Mouse (Mus musculus) forebrain, embryonic 12.5 days (tissue): ENCODE results near the gene Fbxw4. TPM values are rescaled to one million over a fixed set of nuclear protein-coding genes. Genes with fewer than 3 reads are reported as not detected.

Experiments
- ATAC-seq: fragments of 200-750 bp; cut with Nextera tagmentation; 2 replicates; pipeline ENCODE4 v1.8.0; 2017; ENCODE audit warnings: moderate TSS enrichment; ENCODE audit not compliant: low FRiP score
- H3K27ac ChIP-seq: fragments of 300-500 bp; sonication (generic); 2 replicates; pipeline ENCODE4 v1.5.1; 2016; ENCODE audit warnings: mild to moderate bottlenecking
- H3K27me3 ChIP-seq: fragments of 300-500 bp; sonication (generic); 2 replicates; pipeline ENCODE4 v1.6.1; 2016; ENCODE audit warnings: mild to moderate bottlenecking
- H3K36me3 ChIP-seq: fragments of 300-500 bp; sonication (generic); replicated peaks from 2 replicates; pipeline ENCODE4 v1.6.1; 2016; ENCODE audit warnings: mild to moderate bottlenecking
- H3K4me1 ChIP-seq: fragments of 300-500 bp; sonication (generic); 2 replicates; pipeline ENCODE4 v1.6.1; 2016
- H3K4me2 ChIP-seq: fragments of 300-500 bp; sonication (generic); 2 replicates; pipeline ENCODE4 v1.6.1; 2016; ENCODE audit warnings: mild to moderate bottlenecking, moderate library complexity
- H3K4me3 ChIP-seq: fragments of 300-500 bp; sonication (generic); replicated peaks from 2 replicates; pipeline ENCODE4 v1.5.1; 2016; ENCODE audit warnings: mild to moderate bottlenecking
- H3K9ac ChIP-seq: fragments of 300-500 bp; sonication (generic); 2 replicates; pipeline ENCODE4 v1.6.1; 2016; ENCODE audit warnings: mild to moderate bottlenecking
- H3K9me3 ChIP-seq: fragments of 300-500 bp; sonication (generic); 2 replicates; pipeline ENCODE4 v1.6.1; 2016
- WGBS: fragments of 180-500 bp; shearing (Covaris S2); methylation state at CpG from one replicate; pipeline ENCODE4 v1.1.7; 2016; 5-methylcytosine and 5-hydroxymethylcytosine counted together
- polyA plus RNA-seq: library from polyadenylated mRNA; unstranded; fragments of >200 nt; fragmentation: Nextera tagmentation; extraction: Ambion mirVana; gene quantifications from 2 replicates; pipeline ENCODE4 v1.2.1, GENCODE M21; 2016

Fbxw4 gene
- polyA plus RNA-seq, 1 experiment from 2014 or later = 4.6 TPM

GRCm38 (mm10) chr19:45622144-45622543, 38.0 kb downstream of the Fbxw4 start:
- ATAC-seq = no peak
- Histone ChIP-seq H3K36me3 (no peaks in the 10 kb centered on the region; the same call in 1 of the 2 replicates), H3K4me2 (no peak overlapping the region), H3K27me3 (peaks cover 67% of the 10 kb centered on the region), H3K9ac (no peak overlapping the region), H3K4me3 (no peak overlapping the region), H3K4me1 (peaks cover 12% of the 10 kb centered on the region), H3K27ac (no peak overlapping the region), H3K9me3 (no peaks in the 10 kb centered on the region)
- 36% methylated on average over 5 of the region's 5 CpGs for WGBS

- no peak overlapping the region for H3K4me2 ChIP-seq
- H3K4me1 ChIP-seq = peaks cover 23% of the 10 kb centered on the region
- no peak for ATAC-seq
- H3K36me3 ChIP-seq = no peaks in the 10 kb centered on the region; the same call in 1 of the 2 replicates
- no peak overlapping the region for H3K27ac ChIP-seq
- WGBS = 64% methylated on average over 7 of the region's 7 CpGs
- no peak overlapping the region for H3K9ac ChIP-seq
- H3K27me3 ChIP-seq = peaks cover 69% of the 10 kb centered on the region
- no peak overlapping the region for H3K4me3 ChIP-seq
- no peaks in the 10 kb centered on the region for H3K9me3 ChIP-seq
Measured at GRCm38 (mm10) chr19:45621061-45621460, 39.1 kb downstream of the Fbxw4 start.

- Histone ChIP-seq H3K9me3 (no peaks in the 10 kb centered on the region), H3K36me3 (no peaks in the 10 kb centered on the region; the same call in 1 of the 2 replicates), H3K4me1 (peaks cover 34% of the 10 kb centered on the region), H3K9ac (no peak overlapping the region), H3K4me2 (no peak overlapping the region), H3K27ac (no peak overlapping the region), H3K4me3 (no peak overlapping the region), H3K27me3 (peaks cover 75% of the 10 kb centered on the region)
- no peak for ATAC-seq
- 80% methylated on average over 14 of the region's 14 CpGs for WGBS
Measured at GRCm38 (mm10) chr19:45619744-45620501, 40.2 kb downstream of the Fbxw4 start.

GRCm38 (mm10) chr19:45618184-45618583, 41.9 kb downstream of the Fbxw4 start:
- no peak for ATAC-seq
- Histone ChIP-seq H3K4me3 (no peak overlapping the region), H3K4me1 (peaks cover 40% of the 10 kb centered on the region), H3K9me3 (no peaks in the 10 kb centered on the region), H3K27ac (no peak overlapping the region), H3K9ac (no peak overlapping the region), H3K36me3 (no peaks in the 10 kb centered on the region), H3K4me2 (no peak overlapping the region), H3K27me3 (peaks cover 82% of the 10 kb centered on the region)
- 93% methylated on average over 6 of the region's 6 CpGs for WGBS

GRCm38 (mm10) chr19:45616735-45617134, 43.4 kb downstream of the Fbxw4 start:
- ATAC-seq = no peak
- Histone ChIP-seq H3K27me3 (peaks cover 85% of the 10 kb centered on the region), H3K4me1 (peaks cover 33% of the 10 kb centered on the region), H3K9me3 (no peaks in the 10 kb centered on the region), H3K4me3 (no peak overlapping the region), H3K27ac (no peak overlapping the region), H3K4me2 (no peak overlapping the region; the same call in 1 of the 2 replicates), H3K36me3 (no peaks in the 10 kb centered on the region), H3K9ac (no peak overlapping the region)
- 5% methylated on average over 7 of the region's 7 CpGs for WGBS

GRCm38 (mm10) chr19:45616214-45616518, 43.9 kb downstream of the Fbxw4 start:
- Histone ChIP-seq H3K4me3 (no peak overlapping the region), H3K4me2 (no peak overlapping the region; the same call in 1 of the 2 replicates), H3K36me3 (no peaks in the 10 kb centered on the region), H3K27ac (peak overlapping the region; percentile 11; the same call in 1 of the 2 replicates), H3K9ac (no peak overlapping the region), H3K4me1 (peaks cover 33% of the 10 kb centered on the region), H3K27me3 (peaks cover 85% of the 10 kb centered on the region), H3K9me3 (no peaks in the 10 kb centered on the region)
- ATAC-seq = peak; percentile 63; the same call in 1 of the 2 replicates
- WGBS = 19% methylated on average over 4 of the region's 4 CpGs

- H3K9ac ChIP-seq = no peak overlapping the region
Measured at GRCm38 (mm10) chr19:45615415-45616213, 44.5 kb downstream of the Fbxw4 start.

GRCm38 (mm10) chr19:45614928-45615327, 45.2 kb downstream of the Fbxw4 start:
- WGBS = 58% methylated on average over 3 of the region's 3 CpGs
- H3K27me3 ChIP-seq = peaks cover 86% of the 10 kb centered on the region
- no peak overlapping the region for H3K4me2 ChIP-seq
- H3K4me3 ChIP-seq = no peak overlapping the region
- H3K27ac ChIP-seq = no peak overlapping the region
- ATAC-seq = no peak
- H3K4me1 ChIP-seq = peaks cover 33% of the 10 kb centered on the region
- H3K9ac ChIP-seq = no peak overlapping the region
- no peaks in the 10 kb centered on the region for H3K36me3 ChIP-seq
- no peaks in the 10 kb centered on the region for H3K9me3 ChIP-seq

More at GRCm38 (mm10) chr19:45615415-45616213, 44.5 kb downstream of the Fbxw4 start:
- H3K4me1 ChIP-seq = peaks cover 33% of the 10 kb centered on the region
- H3K36me3 ChIP-seq = no peaks in the 10 kb centered on the region
- WGBS = 27% methylated on average over 12 of the region's 12 CpGs
- peaks cover 85% of the 10 kb centered on the region for H3K27me3 ChIP-seq
- no peak overlapping the region for H3K4me3 ChIP-seq
- H3K9me3 ChIP-seq = no peaks in the 10 kb centered on the region
- no peak for ATAC-seq
- H3K4me2 ChIP-seq = no peak overlapping the region; the same call in 1 of the 2 replicates
- peak overlapping the region; percentile 11; the same call in 1 of the 2 replicates for H3K27ac ChIP-seq

GRCm38 (mm10) chr19:45614375-45614774, 45.7 kb downstream of the Fbxw4 start:
- Histone ChIP-seq H3K9me3 (no peaks in the 10 kb centered on the region), H3K27me3 (peaks cover 89% of the 10 kb centered on the region), H3K9ac (no peak overlapping the region), H3K4me1 (peaks cover 33% of the 10 kb centered on the region), H3K36me3 (no peaks in the 10 kb centered on the region), H3K4me3 (no peak overlapping the region), H3K4me2 (no peak overlapping the region), H3K27ac (no peak overlapping the region)
- ATAC-seq = no peak
- 74% methylated on average over 8 of the region's 8 CpGs for WGBS

- ATAC-seq = no peak
- Histone ChIP-seq H3K4me1 (peaks cover 36% of the 10 kb centered on the region), H3K27ac (no peak overlapping the region), H3K4me2 (no peak overlapping the region), H3K9ac (no peak overlapping the region), H3K4me3 (no peak overlapping the region), H3K36me3 (no peaks in the 10 kb centered on the region), H3K9me3 (no peaks in the 10 kb centered on the region), H3K27me3 (peaks cover 87% of the 10 kb centered on the region)
- 83% methylated on average over 5 of the region's 5 CpGs for WGBS
Measured at GRCm38 (mm10) chr19:45610823-45611222, 49.3 kb downstream of the Fbxw4 start.

GRCm38 (mm10) chr19:45608648-45609339, 51.3 kb downstream of the Fbxw4 start:
- no peak overlapping the region; the same call in 1 of the 2 replicates for H3K9ac ChIP-seq
- no peak overlapping the region for H3K4me2 ChIP-seq
- ATAC-seq = no peak
- WGBS = 82% methylated on average over 13 of the region's 13 CpGs
- H3K4me3 ChIP-seq = no peak overlapping the region
- no peaks in the 10 kb centered on the region for H3K9me3 ChIP-seq
- H3K36me3 ChIP-seq = no peaks in the 10 kb centered on the region
- H3K27me3 ChIP-seq = peaks cover 90% of the 10 kb centered on the region
- no peak overlapping the region for H3K27ac ChIP-seq
- H3K4me1 ChIP-seq = peaks cover 21% of the 10 kb centered on the region

GRCm38 (mm10) chr19:45607479-45607878, 52.6 kb downstream of the Fbxw4 start:
- Histone ChIP-seq H3K4me1 (peaks cover 21% of the 10 kb centered on the region), H3K27ac (peak overlapping the region; percentile 51; the same call in 1 of the 2 replicates), H3K36me3 (no peaks in the 10 kb centered on the region), H3K9me3 (no peaks in the 10 kb centered on the region), H3K4me2 (peak overlapping the region; percentile 13; the same call in 1 of the 2 replicates), H3K9ac (no peak overlapping the region), H3K4me3 (no peak overlapping the region), H3K27me3 (peaks cover 90% of the 10 kb centered on the region)
- 6% methylated on average over 7 of the region's 7 CpGs for WGBS
- peak; percentile 86 for ATAC-seq
